Mouse (Mus musculus): ENCODE data around the gene Stxbp3. TPM values are rescaled to one million over a fixed set of nuclear protein-coding genes. Genes with fewer than 3 reads are reported as not detected.
"Not testable (repeated sequence)": the region's sequence is repeated elsewhere in the genome, so short reads cannot be mapped to it uniquely, and the experiment has no call there.

The Stxbp3 gene
- total RNA-seq, 2 experiments from 2014 or later: 48.9 to 61.5 TPM

DNA sequence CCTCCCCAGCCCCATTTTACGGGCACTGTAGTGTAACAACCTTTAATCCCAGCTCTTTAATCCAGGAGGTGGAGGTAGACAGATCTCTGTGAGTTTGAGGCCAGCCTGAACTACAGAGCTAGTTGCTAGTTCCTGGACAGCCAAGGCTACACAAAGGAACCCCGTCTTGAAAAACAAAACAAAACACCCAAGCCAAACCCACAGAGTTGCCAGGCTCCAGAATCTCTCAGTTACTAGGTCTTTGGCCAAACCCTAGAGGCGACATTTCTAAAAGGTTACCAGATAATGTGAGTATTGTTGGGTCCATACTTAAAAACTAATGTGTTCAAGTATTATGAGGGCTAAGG is 16.8 kb upstream of the Stxbp3 start:
- DNase-seq: no peak

GRCm38 (mm10) chr3:108856386-108857123 is 16.2 kb upstream of the Stxbp3 start:
- DNase-seq: no peak

DNA sequence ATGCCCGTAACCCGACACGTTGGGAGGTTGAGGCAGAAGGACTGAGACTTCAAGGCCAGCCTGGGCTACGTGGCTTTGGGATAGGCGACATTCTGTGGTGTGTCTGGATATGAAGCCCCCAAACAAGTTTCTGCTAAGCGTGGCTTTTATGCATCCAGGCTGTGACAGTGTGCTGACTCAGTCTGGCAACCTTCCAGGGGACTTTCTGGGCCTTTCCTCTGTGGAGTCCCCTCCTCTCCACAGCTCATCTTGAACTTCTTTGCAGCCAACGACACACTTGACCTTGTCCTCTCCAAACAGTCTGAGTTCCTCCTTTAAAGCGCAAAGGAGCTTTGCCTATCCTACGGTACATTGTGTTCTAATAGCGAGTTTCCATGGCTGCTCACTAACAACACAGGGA is 15.5 kb upstream of the Stxbp3 start:
- DNase-seq: peak; percentile 89 to 90

DNA sequence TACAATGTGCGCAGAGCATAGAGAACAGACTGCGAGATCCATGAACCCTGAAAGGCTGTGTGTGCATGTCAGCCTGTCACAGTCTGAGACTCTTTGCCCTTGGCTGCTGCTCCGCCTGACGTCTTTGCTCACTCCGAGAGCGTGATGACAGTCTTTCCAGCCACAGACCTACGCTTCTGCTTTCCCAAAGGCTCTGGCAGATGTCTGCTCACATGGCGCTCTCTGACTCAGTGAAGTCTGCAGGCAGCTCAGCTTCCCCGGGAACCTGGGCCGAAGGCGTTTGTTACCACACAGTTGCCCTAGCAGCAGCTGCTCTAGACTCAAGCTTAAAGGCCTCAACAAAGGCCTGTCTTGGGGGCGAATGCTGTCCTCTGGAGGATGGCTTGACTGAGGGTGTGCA is 15.0 kb upstream of the Stxbp3 start:
- peak; percentile 73 to 80 for DNase-seq

GRCm38 (mm10) chr3:108853266-108853665 is 12.9 kb upstream of the Stxbp3 start:
- DNase-seq: no peak

GRCm38 (mm10) chr3:108851996-108852697 is 11.8 kb upstream of the Stxbp3 start:
- DNase-seq: no peak

GRCm38 (mm10) chr3:108851554-108851953 is 11.2 kb upstream of the Stxbp3 start:
- no peak for DNase-seq

- no peak for DNase-seq
These were observed 10.7 kb upstream of the Stxbp3 start for GRCm38 (mm10) chr3:108851075-108851474.

DNA sequence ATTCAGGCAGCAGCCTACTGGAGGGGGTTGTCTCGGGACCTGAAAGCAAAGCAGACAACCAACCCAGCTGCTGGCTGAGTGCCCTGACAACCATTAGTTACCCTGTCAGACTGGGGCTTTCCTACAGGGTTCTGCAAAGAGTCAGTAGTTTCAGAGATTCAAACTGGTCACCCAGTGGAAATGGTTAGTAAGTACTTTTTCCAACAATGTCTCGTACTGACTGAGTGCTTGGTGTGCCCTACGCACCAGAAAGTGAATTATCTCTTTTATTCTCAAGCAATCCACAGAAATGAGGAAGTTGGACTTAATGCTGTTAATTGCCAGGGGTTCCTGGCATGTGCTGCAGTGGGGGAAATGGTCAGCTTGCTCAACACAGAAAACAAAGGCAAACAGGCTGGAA is 10.2 kb upstream of the Stxbp3 start:
- DNase-seq: peak; percentile 71 to 79

DNA sequence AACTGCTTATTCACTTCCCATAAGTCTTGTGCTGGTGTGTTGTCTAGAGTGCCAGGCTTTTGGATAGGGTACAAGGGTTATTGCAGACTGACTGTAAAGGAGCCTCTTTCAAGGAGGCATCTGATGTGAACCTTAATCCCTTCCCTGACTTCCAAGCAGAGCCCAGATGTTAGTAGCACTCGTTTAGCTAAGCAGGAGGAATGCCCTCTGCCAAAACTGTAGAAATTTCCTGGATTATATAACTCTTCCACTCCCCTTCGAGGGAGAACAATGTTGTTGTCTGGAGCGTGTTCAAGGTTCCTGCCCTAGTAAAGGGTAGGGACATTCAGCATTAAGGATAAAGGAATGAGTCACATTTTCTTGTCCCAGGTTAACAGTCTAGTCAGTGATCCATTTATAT is 6.3 kb upstream of the Stxbp3 start:
- no peak for DNase-seq

DNA sequence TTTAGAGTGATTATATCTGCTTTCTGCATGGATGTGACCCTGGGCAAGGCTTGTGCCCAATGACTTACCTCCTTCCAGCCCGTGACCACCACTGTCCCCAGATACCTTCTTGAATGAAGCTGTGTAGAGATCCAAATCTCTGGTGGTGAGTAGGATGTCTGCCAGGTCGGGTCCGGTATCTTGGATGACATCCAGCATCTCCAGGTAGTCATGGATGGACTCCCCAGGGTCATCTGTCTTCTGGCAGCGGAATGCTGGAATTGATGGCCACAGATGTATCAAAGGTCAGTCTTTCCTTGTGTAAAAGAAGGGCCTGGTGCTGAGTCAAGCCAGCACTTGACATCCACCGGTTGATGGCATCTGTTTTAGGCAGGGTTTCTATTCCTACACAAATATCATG is 4.2 kb upstream of the Stxbp3 start:
- DNase-seq: peak in 1 of 2 experiments; percentile 10

GRCm38 (mm10) chr3:108844026-108844425 is 3.7 kb upstream of the Stxbp3 start:
- DNase-seq: peak; percentile 11 to 26

- DNase-seq: no peak
These were observed 359 bp upstream of the Stxbp3 start for GRCm38 (mm10) chr3:108840716-108841054.

DNA sequence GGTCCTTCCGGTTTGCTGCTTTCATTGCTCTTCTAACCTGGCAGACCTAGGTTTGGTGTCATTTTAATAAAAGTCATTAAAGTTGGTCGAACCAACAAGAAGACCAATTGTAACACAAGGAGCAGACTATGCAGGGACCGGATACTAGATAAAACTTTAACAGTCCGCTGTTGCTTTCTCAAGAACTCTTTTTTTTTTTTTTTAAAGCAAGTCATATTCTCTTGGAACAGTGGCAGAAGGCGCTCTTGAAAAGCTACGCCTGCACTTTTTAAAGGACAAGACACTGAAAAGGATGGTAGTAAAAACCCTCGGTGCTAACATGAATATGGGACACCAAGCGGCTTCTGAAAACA is 703 bp downstream of the Stxbp3 start:
- DNase-seq: no peak

- no peak for DNase-seq
These were observed 1.3 kb downstream of the Stxbp3 start for GRCm38 (mm10) chr3:108838980-108839379.

- no peak for DNase-seq
These were observed 3.4 kb downstream of the Stxbp3 start for GRCm38 (mm10) chr3:108836931-108837330.

DNA sequence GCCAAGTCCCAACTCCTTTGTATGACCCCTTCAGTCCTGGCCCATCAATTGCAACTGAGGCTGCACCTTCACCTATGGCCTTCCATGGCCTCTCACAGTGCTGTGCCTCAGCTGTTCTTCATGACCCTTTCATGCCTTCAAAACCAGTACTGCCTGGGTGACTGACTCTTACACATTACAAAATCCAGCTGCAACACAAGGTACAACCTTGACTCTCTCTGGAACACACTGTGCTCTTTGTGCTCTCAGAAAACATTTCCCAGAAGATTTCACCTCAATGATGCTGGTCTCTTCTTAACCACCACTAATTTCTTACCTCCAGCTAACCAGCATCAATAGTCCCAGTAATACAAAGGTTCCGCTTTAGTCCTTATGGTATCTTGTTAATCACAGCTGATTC is 6.6 kb downstream of the Stxbp3 start:
- not testable (repeated sequence) for DNase-seq

- DNase-seq: no peak
These were observed 8.6 kb downstream of the Stxbp3 start for GRCm38 (mm10) chr3:108831750-108832149.

DNA sequence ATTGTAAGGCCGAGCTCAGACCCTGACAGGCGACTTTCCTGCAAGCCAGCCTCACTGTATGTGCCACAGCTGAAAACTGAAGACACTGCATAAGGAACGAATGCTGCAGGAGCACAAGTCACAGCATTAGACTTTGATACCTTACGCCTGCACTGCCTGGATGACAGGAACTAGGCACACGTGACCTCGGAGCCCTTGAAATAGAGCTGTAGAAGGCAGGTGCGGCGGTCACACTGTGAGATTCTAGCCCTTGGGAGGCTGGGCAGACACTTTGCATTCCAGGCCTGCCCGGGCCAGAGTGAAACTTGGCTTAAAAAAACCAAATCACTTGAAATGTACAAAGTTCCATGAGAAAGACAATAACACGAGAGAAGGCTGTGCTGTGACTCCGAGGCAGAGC is 9.8 kb downstream of the Stxbp3 start:
- DNase-seq: peak in 1 of 2 experiments; percentile 11

DNA sequence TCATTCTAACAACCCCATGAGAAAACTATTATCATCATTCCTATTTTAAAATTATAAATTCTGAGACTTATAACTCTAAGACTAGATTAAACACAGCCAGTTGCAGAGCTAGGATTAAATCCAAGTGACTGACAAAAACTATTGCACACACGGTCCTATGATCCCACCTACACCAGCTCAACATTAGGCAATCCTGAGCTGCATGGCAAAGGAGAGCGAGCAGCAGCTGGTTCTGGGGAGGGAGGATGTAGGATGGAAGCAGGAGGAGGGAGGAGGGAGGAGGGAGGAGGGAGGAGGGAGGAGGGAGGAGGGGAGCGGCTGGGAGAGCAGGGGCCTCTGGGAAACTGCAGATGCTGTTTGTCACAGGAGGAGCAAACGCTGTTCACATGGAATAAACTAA is 24.7 kb downstream of the Stxbp3 start:
- DNase-seq: no peak

GRCm38 (mm10) chr3:108810747-108811263 is 29.5 kb downstream of the Stxbp3 start:
- peak in 1 of 2 experiments; percentile 54 for DNase-seq

GRCm38 (mm10) chr3:108805622-108806021 is 34.7 kb downstream of the Stxbp3 start:
- DNase-seq: no peak

DNA sequence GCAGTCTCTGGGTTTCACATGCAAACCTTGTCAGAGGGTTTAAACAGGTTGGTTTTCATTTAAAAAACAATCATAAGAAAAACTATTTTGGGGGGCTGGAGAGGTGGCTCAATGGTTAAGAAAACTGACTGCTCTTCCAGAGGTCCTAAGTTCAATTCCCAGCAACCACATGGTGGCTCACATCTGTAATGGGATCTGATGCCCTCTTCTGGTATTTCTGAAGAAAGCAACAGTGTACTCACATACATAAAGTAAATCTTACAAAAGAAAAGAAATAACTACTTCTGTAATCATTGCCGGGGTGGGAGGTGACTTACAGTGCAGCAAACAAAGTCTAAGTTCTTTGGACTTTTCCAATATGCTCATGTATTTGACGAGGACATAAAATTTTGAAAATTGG is 42.0 kb downstream of the Stxbp3 start:
- DNase-seq: no peak

GRCm38 (mm10) chr3:108797723-108798122 is 42.6 kb downstream of the Stxbp3 start:
- no peak for DNase-seq

All from adrenal gland, postnatal 36 days (tissue).